Mouse (Mus musculus) forebrain, postnatal 0 days (tissue): ENCODE results near the gene Eps8. TPM values are rescaled to one million over a fixed set of nuclear protein-coding genes. Genes with fewer than 3 reads are reported as not detected.

ENCODE experiments used
- ATAC-seq: fragments of 200-750 bp; cut with Nextera tagmentation; 2 replicates; pipeline ENCODE4 v1.8.0; 2017; ENCODE audit warnings: mild to moderate bottlenecking, moderate library complexity
- DNase-seq: peaks from one replicate; pipeline ENCODE4 v3.0.0-alpha.2; 2015
- H3K27ac ChIP-seq: fragments of 300-500 bp; sonication (generic); 2 replicates; pipeline ENCODE4 v1.5.1; 2014; ENCODE audit warnings: low read depth, mild to moderate bottlenecking, antibody characterized with exemption, low read length, moderate library complexity, mixed read lengths
- H3K27me3 ChIP-seq: fragments of 300-500 bp; sonication (generic); 2 replicates; pipeline ENCODE4 v1.6.1; 2014; ENCODE audit warnings: mild to moderate bottlenecking, low read length, mixed read lengths; ENCODE audit not compliant: insufficient read depth
- H3K36me3 ChIP-seq: fragments of 300-500 bp; sonication (generic); 2 replicates; pipeline ENCODE4 v1.6.1; 2014; ENCODE audit warnings: mild to moderate bottlenecking, moderate library complexity; ENCODE audit not compliant: insufficient read depth
- H3K4me1 ChIP-seq: fragments of 300-500 bp; sonication (generic); 2 replicates; pipeline ENCODE4 v1.6.1; 2014; ENCODE audit warnings: antibody characterized with exemption; ENCODE audit not compliant: insufficient read depth
- H3K4me2 ChIP-seq: fragments of 300-500 bp; sonication (generic); 2 replicates; pipeline ENCODE4 v1.6.1; 2014; ENCODE audit warnings: low read depth, mild to moderate bottlenecking, moderate library complexity
- H3K4me3 ChIP-seq: fragments of 300-500 bp; sonication (generic); 2 replicates; pipeline ENCODE4 v1.5.1; 2014; ENCODE audit warnings: low read depth, low read length, mixed read lengths
- H3K9ac ChIP-seq: fragments of 300-500 bp; sonication (generic); 2 replicates; pipeline ENCODE4 v1.6.1; 2014; ENCODE audit warnings: mild to moderate bottlenecking
- H3K9me3 ChIP-seq: fragments of 300-500 bp; sonication (generic); 2 replicates; pipeline ENCODE4 v1.6.1; 2016; ENCODE audit warnings: low read length
- CTCF ChIP-seq: sonication (generic); IDR thresholded peaks from 2 replicates; pipeline ENCODE4 v1.5.1; 2016; ENCODE audit warnings: antibody characterized with exemption, control low read depth, low read depth
- WGBS: fragments of 180-500 bp; shearing (Covaris S2); extraction: QIAGEN DNeasy Blood & Tissue Kit; methylation state at CpG from one replicate; pipeline ENCODE4 v1.1.7; 2014; 5-methylcytosine and 5-hydroxymethylcytosine counted together
- polyA plus RNA-seq: library from polyadenylated mRNA; unstranded; fragments of >200 nt; fragmentation: Nextera tagmentation; extraction: Ambion mirVana; gene quantifications from 2 replicates; pipeline ENCODE4 v1.2.1, GENCODE M21; 2015
- total RNA-seq: library from RNA; depleted of rRNA; stranded (reverse); fragments of >200 nt; gene quantifications from 2 replicates; pipeline ENCODE4 v1.2.3, GENCODE M21; 2014

Gene Eps8
- total and polyA plus RNA-seq, 2 experiments from 2014 or later: 23.7 to 26.0 TPM

DNA sequence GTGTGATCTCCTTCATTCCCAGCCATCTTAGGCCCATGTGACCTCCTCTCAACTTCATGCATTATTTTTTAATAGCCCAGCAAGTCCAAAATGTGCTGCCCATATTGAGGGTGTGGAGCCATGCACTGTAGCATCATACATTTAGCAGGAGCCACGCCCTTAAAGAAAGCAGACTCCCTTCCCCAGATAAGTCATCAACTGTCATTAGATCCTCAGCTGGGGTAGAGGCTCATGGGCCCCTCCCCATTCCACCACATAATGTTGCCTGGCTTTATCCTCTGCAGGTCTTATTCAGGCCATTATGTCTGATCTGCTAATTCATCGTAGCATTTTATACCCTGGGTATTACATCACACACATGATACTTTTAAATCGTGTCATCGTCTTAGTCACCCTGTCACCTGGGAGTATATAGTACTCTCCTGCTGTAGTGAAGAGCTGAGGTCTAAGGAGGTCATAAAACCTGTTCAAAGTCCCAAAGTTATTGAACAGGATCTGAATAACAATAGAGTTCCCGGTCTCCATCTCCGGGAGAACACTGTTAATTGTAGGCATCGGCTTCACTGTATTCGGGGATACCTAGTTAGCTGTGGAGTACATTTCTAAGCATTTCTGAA lies 57.1 kb downstream of the Eps8 start:
- Histone ChIP-seq H3K9me3 (no peaks in the 10 kb centered on the region), H3K9ac (no peak overlapping the region), H3K27me3 (no peaks in the 10 kb centered on the region), H3K36me3 (no peaks in the 10 kb centered on the region), H3K27ac (no peak overlapping the region), H3K4me2 (no peak overlapping the region), H3K4me1 (no peaks in the 10 kb centered on the region), H3K4me3 (no peak overlapping the region)
- ATAC-seq (no peak), DNase-seq (no peak)
- no peak for TF ChIP-seq CTCF
- 89% methylated on average over 8 of the region's 8 CpGs for WGBS

DNA sequence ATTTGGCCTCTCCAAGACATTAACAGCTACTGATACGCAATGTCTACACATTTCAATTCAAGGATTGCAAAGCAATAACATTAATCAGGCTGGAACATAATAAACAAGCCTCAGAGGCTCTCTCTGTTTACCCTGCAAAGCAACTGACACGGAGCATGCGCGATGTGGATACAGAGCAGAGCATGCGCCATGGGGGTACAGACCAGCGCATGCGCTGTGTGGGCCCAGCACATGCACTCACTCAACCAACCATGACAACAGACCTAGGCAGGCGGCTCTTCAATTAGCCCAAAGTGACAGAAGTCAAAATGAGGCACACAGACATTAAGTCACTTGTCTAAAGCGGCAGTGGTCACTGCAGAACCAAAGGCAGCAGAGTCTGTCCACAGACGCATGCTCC lies 62.1 kb downstream of the Eps8 start:
- no peak for ATAC-seq
- TF ChIP-seq CTCF: no peak
- H3K4me2 ChIP-seq: no peak overlapping the region
- no peak for DNase-seq
- no peak overlapping the region for H3K9ac ChIP-seq
- H3K27ac ChIP-seq: no peak overlapping the region
- no peaks in the 10 kb centered on the region for H3K9me3 ChIP-seq
- H3K36me3 ChIP-seq: no peaks in the 10 kb centered on the region
- 91% methylated on average over 10 of the region's 10 CpGs for WGBS
- H3K4me1 ChIP-seq: no peaks in the 10 kb centered on the region
- H3K4me3 ChIP-seq: no peak overlapping the region
- no peaks in the 10 kb centered on the region for H3K27me3 ChIP-seq

DNA sequence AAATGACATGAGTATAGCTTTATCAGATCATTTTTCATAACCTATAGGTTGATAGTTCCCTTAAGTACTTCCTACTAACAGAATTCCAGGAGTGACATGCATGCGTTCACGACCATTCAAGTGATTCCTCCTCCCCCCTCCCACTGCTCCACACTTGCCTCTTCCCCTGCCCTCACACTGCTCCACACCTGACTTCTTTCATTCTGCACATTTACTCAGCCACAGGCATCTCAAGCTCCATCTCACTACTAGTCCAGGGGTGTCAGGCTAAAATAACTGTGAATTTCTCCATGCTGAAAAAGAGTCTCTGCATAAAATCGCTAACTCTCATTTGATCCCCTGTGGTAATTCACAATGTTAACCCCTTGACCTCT lies 65.4 kb downstream of the Eps8 start:
- H3K4me2 ChIP-seq: no peak overlapping the region
- ATAC-seq (no peak), DNase-seq (no peak)
- no peaks in the 10 kb centered on the region for H3K9me3 ChIP-seq
- TF ChIP-seq CTCF: no peak
- H3K36me3 ChIP-seq: no peaks in the 10 kb centered on the region
- H3K4me1 ChIP-seq: no peaks in the 10 kb centered on the region
- no peak overlapping the region for H3K27ac ChIP-seq
- H3K4me3 ChIP-seq: no peak overlapping the region
- WGBS: 81% methylated on average over 3 of the region's 3 CpGs
- H3K27me3 ChIP-seq: no peaks in the 10 kb centered on the region
- H3K9ac ChIP-seq: no peak overlapping the region

DNA sequence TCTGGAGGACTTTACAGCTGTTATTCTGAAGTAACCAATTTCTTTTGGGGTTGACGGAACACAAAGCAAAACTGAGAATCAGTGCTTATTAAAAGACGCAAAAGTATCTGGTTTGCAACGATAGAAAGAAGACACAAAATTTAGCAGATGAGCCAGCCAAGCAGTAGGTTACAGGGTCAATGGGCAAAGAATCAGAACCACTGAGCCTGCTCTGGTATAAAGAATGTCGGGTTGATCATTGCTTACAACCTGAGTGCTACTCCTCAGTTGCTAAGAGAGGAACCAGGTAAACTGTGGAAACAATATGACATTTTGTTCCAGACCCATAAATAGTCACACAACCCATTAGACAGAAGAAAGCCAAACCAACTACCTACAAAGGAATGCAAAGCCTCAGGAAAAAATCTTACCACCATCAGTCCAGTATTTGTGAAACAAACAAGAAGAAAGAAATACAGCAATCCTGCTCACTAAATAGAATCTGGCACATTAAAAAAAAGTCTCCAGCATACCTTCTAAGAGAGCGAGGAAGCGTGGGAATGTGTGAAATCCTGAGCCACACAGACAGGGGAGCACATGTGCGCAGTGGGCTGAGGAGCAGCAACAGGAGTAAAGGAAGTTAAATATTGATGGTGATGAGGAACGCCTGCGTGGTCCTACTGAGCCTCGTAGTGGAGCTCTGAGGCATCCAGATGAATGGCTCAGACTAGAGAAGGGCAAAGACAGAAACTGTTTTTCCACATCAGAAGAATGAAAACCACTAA lies 66.0 kb downstream of the Eps8 start:
- no peak for ATAC-seq

DNA sequence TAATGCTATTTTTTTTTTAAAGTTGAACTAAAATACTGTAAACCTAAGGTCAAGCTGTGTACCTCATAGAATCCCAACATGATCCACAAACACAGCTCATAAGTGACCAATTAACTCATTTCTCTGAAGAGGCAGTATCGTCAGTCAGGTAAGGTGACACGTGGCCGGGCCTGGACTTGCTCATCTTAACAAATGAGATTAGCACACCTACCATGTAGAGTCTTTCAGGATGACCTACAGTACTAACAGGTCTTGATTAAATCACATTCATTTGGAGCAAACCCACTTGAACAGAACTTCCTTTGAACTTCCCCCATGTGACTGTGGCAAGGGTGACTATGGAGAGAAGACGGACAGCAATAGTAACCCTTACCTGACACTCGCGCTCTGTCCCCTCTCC lies 66.8 kb downstream of the Eps8 start:
- ATAC-seq (no peak), DNase-seq (no peak)
- Histone ChIP-seq H3K27ac (no peak overlapping the region), H3K4me1 (no peaks in the 10 kb centered on the region), H3K9ac (no peak overlapping the region), H3K9me3 (no peaks in the 10 kb centered on the region), H3K27me3 (no peaks in the 10 kb centered on the region), H3K4me3 (no peak overlapping the region), H3K36me3 (no peaks in the 10 kb centered on the region), H3K4me2 (no peak overlapping the region)
- WGBS: 91% methylated on average over 6 of the region's 6 CpGs
- TF ChIP-seq CTCF: no peak

More for the DNA sequence above, 66.0 kb downstream of the Eps8 start:
- Histone ChIP-seq H3K9ac (no peak overlapping the region), H3K9me3 (no peaks in the 10 kb centered on the region), H3K4me2 (no peak overlapping the region), H3K4me3 (no peak overlapping the region), H3K4me1 (no peaks in the 10 kb centered on the region), H3K27me3 (no peaks in the 10 kb centered on the region), H3K27ac (no peak overlapping the region), H3K36me3 (no peaks in the 10 kb centered on the region)
- 88% methylated on average over 10 of the region's 10 CpGs for WGBS
- no peak for TF ChIP-seq CTCF
- no peak for DNase-seq

DNA sequence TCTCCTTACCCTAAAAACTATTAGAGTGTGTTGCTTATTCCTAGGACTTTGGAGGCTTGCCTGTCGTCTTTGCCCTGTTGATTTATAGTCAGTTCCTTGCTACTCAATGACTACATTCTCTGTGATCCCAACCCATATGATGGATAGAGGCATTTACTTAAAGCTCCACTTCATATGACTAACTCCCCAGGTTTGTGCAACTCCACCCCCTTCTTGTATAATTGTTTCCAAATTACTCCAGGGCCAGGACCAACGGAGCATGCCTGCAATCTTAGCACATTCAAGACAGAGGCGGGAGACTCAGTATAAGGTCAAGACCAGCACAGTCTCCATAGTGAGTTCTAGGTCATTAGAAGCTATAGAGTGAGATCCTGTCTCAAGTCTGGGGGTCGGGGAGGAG lies 69.4 kb downstream of the Eps8 start:
- Histone ChIP-seq H3K4me3 (no peak overlapping the region), H3K9me3 (no peaks in the 10 kb centered on the region), H3K4me1 (no peaks in the 10 kb centered on the region), H3K27me3 (no peaks in the 10 kb centered on the region), H3K4me2 (no peak overlapping the region), H3K9ac (no peak overlapping the region), H3K36me3 (no peaks in the 10 kb centered on the region), H3K27ac (no peak overlapping the region)
- DNase-seq (no peak), ATAC-seq (no peak)
- TF ChIP-seq CTCF: no peak
- 82% methylated on average over 4 of the region's 4 CpGs for WGBS

DNA sequence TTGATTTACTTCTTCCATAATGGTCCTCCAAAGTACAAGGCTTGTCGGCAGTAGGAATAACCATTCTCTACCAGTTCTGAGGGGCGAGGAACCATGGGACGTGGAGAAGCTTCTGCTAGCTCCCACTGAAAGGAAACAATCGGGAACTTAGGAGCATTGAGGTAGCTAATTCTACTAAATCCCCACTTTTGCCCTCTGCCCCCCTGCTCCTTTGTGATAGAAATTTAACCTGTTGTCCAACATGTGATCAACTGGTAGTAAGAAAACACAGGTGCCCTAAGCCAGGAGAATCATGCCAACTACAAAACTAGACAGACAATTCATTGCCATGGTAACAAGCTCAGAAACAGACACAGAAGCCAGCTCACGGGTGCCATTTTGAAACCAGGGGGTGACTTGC lies 71.6 kb downstream of the Eps8 start:
- no peaks in the 10 kb centered on the region for H3K27me3 ChIP-seq
- WGBS: 81% methylated on average over 5 of the region's 5 CpGs

More for the DNA sequence above, 71.6 kb downstream of the Eps8 start:
- no peak overlapping the region for H3K4me2 ChIP-seq
- ATAC-seq: no peak
- no peaks in the 10 kb centered on the region for H3K4me1 ChIP-seq
- H3K27ac ChIP-seq: no peak overlapping the region
- no peaks in the 10 kb centered on the region for H3K36me3 ChIP-seq
- no peak for TF ChIP-seq CTCF
- no peaks in the 10 kb centered on the region for H3K9me3 ChIP-seq
- DNase-seq: no peak
- H3K9ac ChIP-seq: no peak overlapping the region
- no peak overlapping the region for H3K4me3 ChIP-seq
